Mouse (Mus musculus): Measurements from ENCODE around the gene Ndp.

Gene Ndp

GRCm38 (mm10) chrX:16911241-16911873 lies at the start of gene Ndp:
Ndp (minus strand) TSS chrX:16911774.
- DNase-seq: peak; percentile 20 to 44

DNA sequence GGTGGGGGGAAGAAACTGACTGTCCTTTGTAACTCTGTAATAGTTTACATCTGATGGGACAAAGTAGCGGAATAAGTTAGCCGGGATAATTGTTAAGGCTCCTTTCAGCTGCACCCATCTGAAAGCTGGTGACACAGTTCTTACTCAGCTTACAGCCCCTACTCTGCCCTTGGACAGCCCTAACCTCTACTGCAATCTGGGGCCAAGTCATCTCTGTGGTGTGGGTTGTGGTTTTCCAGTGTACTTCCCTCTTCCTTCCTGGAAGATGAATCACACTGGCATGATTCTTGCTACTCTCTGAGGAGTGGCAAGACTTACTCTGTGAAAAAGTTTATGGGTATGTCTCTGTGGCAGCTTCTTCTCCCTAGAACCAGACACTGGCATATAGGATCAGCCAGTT lies 43.2 kb upstream of the Ndp start:
- DNase-seq: no peak

- DNase-seq: no peak
These were observed 6.4 kb upstream of the Ndp start for GRCm38 (mm10) chrX:16918006-16918405.

GRCm38 (mm10) chrX:16913118-16913517 lies 1.5 kb upstream of the Ndp start:
- DNase-seq: peak; percentile 44 to 77

DNA sequence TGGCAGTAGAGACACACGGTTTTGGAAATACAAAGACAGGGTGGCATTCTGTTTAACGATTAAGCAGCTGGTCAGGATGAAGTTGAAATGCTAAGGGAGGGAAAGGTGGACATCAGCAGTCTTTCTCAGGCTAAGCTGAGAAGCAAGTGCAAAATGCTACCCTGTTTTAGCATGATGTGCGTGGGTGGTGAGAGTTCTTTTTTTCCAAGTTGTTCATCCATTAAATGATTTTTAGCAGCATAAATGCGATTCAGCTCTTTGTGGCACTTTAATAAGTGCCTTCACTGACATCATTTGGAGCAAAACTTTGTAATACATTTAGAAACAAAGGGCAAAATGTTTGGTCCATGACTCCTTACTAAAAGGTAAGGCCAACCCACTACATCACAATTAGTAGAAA lies 337 bp upstream of the Ndp start:
- no peak for DNase-seq

GRCm38 (mm10) chrX:16910211-16911095 lies 1.1 kb downstream of the Ndp start:
- peak; percentile 24 to 54 for DNase-seq

DNA sequence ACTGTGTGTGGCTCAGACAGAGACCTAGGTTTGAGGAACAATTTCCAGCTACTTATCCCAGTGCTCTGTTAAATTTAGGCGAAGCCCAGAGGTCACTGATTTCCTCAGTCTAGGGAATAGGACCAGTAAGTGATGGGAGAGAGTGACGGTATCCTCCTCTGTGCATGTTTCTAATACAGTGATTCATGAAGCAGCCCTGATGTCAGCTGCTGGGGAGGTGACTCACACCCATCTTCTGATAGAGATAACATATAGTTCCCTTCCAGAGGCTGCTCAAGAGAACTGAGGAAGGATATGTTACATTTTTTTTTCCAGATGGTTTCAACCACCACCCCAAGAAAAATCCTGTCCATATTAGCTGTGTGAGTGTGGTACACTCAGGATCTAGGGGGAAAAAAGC lies 2.9 kb downstream of the Ndp start:
- DNase-seq: no peak

DNA sequence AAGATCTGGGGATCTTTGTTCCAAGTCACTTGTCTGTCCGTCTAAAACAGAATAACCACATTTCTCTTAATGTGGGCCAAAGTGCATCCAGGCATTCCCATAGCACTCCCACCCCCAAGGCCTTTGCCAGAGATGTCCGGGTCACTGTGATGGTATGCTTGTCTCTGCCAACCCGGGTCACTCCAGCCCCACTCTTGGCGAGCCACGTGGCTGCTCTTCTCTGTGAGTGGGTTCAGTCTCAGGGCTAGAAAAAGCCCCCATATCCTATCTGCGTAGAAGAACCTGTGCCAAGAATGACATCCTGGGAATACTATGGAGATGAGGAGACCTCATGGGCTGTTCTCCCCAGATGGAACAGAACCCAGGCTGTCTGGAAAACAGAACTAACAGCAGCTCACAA lies 4.0 kb downstream of the Ndp start:
- DNase-seq: no peak

- peak; percentile 58 to 67 for DNase-seq
These were observed 17.0 kb downstream of the Ndp start for GRCm38 (mm10) chrX:16894377-16895175.

DNA sequence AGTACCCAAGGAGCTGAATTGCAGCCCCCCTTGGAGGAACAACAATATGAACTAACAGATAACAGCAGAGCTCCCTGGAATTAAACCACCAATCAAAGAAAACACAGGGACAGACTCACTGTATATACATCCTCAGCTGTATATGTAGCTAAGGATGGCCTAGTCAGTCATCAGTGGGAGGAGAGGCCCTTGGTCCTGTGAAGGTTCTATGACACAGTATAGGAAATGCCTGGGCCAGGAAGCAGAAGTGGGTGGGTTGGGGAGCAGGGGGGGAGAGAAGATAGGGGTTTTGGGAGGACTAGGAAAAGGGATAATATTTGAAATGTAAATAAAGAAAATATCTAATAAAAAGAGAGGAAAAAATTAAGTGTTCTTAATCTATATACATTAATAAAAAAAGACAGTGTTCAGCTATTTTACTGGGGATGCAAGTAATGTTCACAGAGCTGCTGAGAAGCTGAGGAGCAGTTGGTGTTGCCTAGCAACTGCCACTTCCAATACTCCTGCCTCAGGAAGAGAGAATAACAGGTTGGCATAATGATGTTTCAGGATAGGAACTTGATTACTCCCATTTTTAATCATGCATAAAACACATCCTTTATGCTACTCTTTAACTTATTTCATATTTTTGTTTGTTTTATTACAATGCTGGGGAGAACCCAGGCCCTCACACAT lies 43.8 kb downstream of the Ndp start:
- no peak for DNase-seq

- DNase-seq: peak; percentile 1 to 2
These were observed 51.3 kb downstream of the Ndp start for GRCm38 (mm10) chrX:16860244-16860643.

DNA sequence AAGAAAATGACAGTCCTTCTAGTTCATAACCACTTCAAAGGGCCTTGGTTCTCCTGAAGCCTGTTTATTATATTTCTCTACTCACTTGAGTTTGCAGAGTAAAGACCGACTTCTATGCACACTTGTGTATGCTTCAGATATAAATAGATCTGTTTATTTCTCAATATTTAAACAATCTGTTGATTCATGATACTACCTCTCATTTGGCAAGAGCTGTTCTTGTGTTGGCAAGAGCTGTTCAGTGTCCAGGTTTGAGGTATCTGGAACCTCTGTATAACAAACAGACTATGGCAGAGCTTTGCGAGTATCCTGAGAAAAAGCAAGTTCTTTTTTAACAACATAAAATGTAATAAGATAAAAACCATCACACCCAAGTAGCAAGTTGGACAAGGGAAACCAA lies 65.5 kb downstream of the Ndp start:
- no peak for DNase-seq

- no peak for DNase-seq
These were observed 70.1 kb downstream of the Ndp start for GRCm38 (mm10) chrX:16841443-16841842.

DNA sequence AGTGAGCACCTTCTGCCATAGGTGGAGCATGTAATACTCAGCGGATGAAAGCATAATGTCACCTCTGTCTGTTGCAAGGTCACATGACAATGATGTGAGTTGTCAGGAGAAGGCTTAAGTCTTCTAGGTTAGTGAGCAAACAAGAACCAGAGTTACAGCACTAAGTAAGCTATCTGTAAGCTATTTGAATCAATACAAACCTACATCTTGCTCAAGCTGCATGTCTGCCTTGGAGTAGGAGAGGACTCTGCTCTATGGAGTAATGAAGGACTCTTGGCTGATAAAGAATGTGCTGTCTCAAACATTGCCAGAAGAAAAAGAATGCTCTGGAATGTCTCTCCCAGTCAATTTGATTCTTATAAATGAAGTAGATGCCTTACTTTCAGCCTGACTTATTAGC lies 74.3 kb downstream of the Ndp start:
- no peak for DNase-seq

GRCm38 (mm10) chrX:16836488-16837082 lies 75.0 kb downstream of the Ndp start:
- DNase-seq: no peak
